Mouse (Mus musculus) heart, embryonic 10.5 days (tissue): ENCODE results near the gene Gast. TPM values are rescaled to one million over a fixed set of nuclear protein-coding genes. Genes with fewer than 3 reads are reported as not detected.

ENCODE experiments used
- DNase-seq: peaks from one replicate; pipeline ENCODE4 v3.0.0-alpha.2; 2017; ENCODE audit warnings: low spot score
- H3K27ac ChIP-seq: fragments of 300-500 bp; sonication (generic); 2 replicates; pipeline ENCODE4 v1.5.1; 2016; ENCODE audit warnings: mild to moderate bottlenecking
- H3K27me3 ChIP-seq: fragments of 300-500 bp; sonication (generic); 2 replicates; pipeline ENCODE4 v1.6.1; 2016; ENCODE audit warnings: mild to moderate bottlenecking; ENCODE audit not compliant: poor library complexity, insufficient read depth, severe bottlenecking
- H3K36me3 ChIP-seq: fragments of 300-500 bp; sonication (generic); 2 replicates; pipeline ENCODE4 v1.6.1; 2016; ENCODE audit warnings: mild to moderate bottlenecking, moderate library complexity
- H3K4me1 ChIP-seq: fragments of 300-500 bp; sonication (generic); 2 replicates; pipeline ENCODE4 v1.6.1; 2016; ENCODE audit warnings: mild to moderate bottlenecking
- H3K4me3 ChIP-seq: fragments of 300-500 bp; sonication (generic); 2 replicates; pipeline ENCODE4 v1.5.1; 2016; ENCODE audit warnings: mild to moderate bottlenecking, moderate library complexity
- H3K9me3 ChIP-seq: fragments of 300-500 bp; sonication (generic); 2 replicates; pipeline ENCODE4 v1.6.1; 2016; ENCODE audit warnings: mild to moderate bottlenecking, moderate library complexity
- WGBS: fragments of 180-500 bp; shearing (Covaris S2); methylation state at CpG from one replicate; pipeline ENCODE4 v1.1.7; 2016; 5-methylcytosine and 5-hydroxymethylcytosine counted together
- polyA plus RNA-seq: library from polyadenylated mRNA; unstranded; fragments of >200 nt; fragmentation: Nextera tagmentation; extraction: Ambion mirVana; gene quantifications from 2 replicates; pipeline ENCODE4 v1.2.1, GENCODE M21; 2016

Gene Gast
- polyA plus RNA-seq, 1 experiment from 2014 or later: not detected

DNA sequence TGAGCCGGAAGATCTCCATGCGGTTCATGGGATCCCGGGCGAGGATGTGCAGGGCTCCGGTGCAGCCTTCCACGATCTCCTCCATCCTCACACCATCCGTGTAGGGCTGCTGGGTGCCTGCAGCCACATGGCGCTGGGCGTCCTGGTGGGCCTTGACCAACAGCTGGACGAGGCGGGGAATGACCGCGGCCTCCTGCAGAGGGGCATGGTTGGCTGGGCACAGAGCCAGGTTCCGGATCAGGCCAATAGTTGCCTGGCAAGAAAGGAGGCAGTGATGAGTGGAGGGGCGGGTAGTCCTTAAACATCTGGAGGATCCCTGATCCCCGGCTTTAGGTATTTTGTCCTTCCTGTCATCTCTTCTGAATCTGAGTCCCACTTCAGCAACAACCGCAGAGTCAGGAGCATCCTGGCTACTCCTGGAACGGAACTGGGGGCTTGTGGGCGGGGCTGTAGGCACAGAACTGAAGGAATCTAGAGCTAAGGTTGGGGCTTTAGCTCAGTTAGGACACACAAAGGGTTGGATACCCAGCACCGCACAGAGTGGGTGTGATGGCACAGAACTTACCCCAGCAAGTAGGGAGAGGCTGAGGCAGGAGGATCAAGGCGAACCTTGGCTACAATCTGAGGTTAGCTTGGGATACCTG is 42.7 kb downstream of the Gast start:
- 89% methylated on average over 21 of the region's 21 CpGs for WGBS
- H3K9me3 ChIP-seq: no peaks in the 10 kb centered on the region

GRCm38 (mm10) chr11:100377989-100378388 is 43.8 kb downstream of the Gast start:
- no peaks in the 10 kb centered on the region for H3K9me3 ChIP-seq
- H3K4me1 ChIP-seq: peaks cover 9% of the 10 kb centered on the region; the same call in 1 of the 2 replicates
- H3K36me3 ChIP-seq: peaks cover 94% of the 10 kb centered on the region
- no peak for DNase-seq
- H3K27ac ChIP-seq: no peak overlapping the region
- no peaks in the 10 kb centered on the region for H3K27me3 ChIP-seq
- WGBS: 93% methylated on average over 14 of the region's 14 CpGs
- H3K4me3 ChIP-seq: no peak overlapping the region

More for the DNA sequence above, 42.7 kb downstream of the Gast start:
- Histone ChIP-seq H3K36me3 (peaks cover 94% of the 10 kb centered on the region), H3K27ac (no peak overlapping the region), H3K4me3 (no peak overlapping the region), H3K27me3 (no peaks in the 10 kb centered on the region), H3K4me1 (peaks cover 9% of the 10 kb centered on the region; the same call in 1 of the 2 replicates)
- no peak for DNase-seq

DNA sequence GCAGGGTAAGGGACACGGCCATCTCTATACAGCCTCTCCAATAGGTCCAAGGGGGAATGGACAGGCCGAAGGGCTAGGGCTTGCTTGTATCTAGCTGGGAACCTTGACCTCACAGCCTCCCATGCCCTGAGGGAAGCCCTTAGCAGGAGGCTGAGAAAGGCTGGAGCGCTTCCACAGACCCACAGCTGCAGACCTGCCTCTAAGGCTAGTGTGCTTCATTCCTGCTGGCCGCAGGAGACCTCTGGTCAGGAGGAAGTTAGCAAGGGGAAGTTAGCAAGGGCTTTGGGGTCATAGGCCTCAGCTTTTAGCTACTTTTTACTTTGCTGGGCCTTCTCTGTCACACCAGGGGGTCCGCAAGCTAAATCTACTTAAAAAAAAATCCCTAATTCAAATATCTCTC is 44.2 kb downstream of the Gast start:
- WGBS: 89% methylated on average over 5 of the region's 5 CpGs
- Histone ChIP-seq H3K4me3 (no peak overlapping the region), H3K27me3 (no peaks in the 10 kb centered on the region), H3K4me1 (peaks cover 9% of the 10 kb centered on the region; the same call in 1 of the 2 replicates), H3K27ac (no peak overlapping the region), H3K9me3 (no peaks in the 10 kb centered on the region), H3K36me3 (peaks cover 94% of the 10 kb centered on the region)
- no peak for DNase-seq

DNA sequence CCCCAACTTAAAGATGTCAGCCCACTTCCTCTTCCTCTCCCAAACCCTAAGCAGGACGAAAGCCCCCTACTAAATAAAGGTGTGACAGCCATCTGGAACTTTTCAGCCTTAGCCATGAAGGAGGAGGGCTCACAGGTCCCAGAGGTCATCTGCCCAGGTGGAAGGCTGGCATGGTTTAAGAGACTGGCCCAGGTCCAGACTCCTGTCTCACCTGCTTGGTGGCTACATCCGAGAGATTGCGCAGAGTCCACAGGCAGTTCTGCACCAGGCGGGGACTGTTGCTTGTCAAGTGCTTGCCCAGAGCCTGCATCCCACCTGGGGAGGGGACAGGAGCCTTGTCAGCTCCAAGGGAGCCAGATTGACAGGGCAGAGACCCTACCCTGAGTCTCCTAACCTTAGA is 45.1 kb downstream of the Gast start:
- no peak overlapping the region for H3K4me3 ChIP-seq

DNA sequence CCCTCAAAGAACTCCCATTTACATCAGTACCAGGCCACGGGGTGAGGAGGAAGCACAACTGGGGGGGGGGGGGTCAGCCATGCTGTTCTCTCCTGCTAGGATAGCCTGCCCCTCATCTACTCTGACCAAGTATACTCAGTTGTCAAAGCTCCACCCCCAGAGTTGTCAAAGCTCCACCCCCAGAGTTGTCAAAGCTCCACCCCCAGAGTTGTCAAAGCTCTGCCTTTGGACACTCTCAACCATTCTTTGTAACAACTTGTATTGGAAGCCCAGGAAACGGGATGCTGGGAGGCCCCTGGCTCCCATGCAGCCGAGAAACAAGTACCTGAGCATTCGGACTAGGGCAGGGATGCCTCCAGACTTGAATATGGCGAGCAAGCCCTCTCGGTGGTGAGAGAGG is 48.5 kb downstream of the Gast start:
- H3K9me3 ChIP-seq: no peaks in the 10 kb centered on the region
- H3K27ac ChIP-seq: no peak overlapping the region
- no peak for DNase-seq
- H3K36me3 ChIP-seq: peaks cover 88% of the 10 kb centered on the region
- H3K27me3 ChIP-seq: no peaks in the 10 kb centered on the region
- peaks cover 23% of the 10 kb centered on the region for H3K4me1 ChIP-seq
- H3K4me3 ChIP-seq: no peak overlapping the region
- 76% methylated on average over 6 of the region's 6 CpGs for WGBS

More for the DNA sequence above, 45.1 kb downstream of the Gast start:
- 86% methylated on average over 4 of the region's 4 CpGs for WGBS
- Histone ChIP-seq H3K27ac (no peak overlapping the region), H3K36me3 (peaks cover 95% of the 10 kb centered on the region), H3K27me3 (no peaks in the 10 kb centered on the region), H3K9me3 (no peaks in the 10 kb centered on the region), H3K4me1 (peaks cover 7% of the 10 kb centered on the region; the same call in 1 of the 2 replicates)
- no peak for DNase-seq

DNA sequence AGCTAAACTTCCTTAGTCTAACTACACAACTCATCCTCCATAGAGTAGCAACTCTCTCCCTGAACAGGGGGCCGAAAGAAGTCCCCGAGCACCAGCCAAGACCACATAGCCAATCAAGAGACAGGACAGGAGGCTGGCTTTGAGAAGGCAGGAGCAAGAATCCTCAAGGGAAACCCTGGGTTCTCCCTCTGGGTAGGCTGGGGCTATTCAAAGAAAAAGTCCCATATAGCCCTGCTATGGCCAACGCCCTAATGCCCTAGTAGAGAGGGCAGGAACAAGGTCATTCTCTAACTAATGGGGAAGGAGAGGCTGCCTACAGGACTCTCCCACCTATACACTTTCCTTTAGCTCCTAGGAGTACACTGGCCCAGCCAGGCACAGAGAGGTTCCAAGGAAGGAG is 50.8 kb downstream of the Gast start:
- peak overlapping the region; percentile 13; the same call in 1 of the 2 replicates for H3K27ac ChIP-seq
- peaks cover 46% of the 10 kb centered on the region for H3K4me1 ChIP-seq
- H3K4me3 ChIP-seq: no peak overlapping the region
- H3K36me3 ChIP-seq: peaks cover 66% of the 10 kb centered on the region
- whole genome bisulfite sequencing: 85% methylated on average over 3 of the region's 3 CpGs
- DNase-seq: no peak
- H3K27me3 ChIP-seq: no peaks in the 10 kb centered on the region
- no peaks in the 10 kb centered on the region for H3K9me3 ChIP-seq

GRCm38 (mm10) chr11:100386586-100386985 is 52.4 kb downstream of the Gast start:
- H3K36me3 ChIP-seq: peaks cover 52% of the 10 kb centered on the region
- H3K27me3 ChIP-seq: no peaks in the 10 kb centered on the region
- 51% methylated on average over 5 of the region's 5 CpGs for WGBS
- no peak overlapping the region for H3K4me3 ChIP-seq
- no peaks in the 10 kb centered on the region for H3K9me3 ChIP-seq
- peaks cover 61% of the 10 kb centered on the region for H3K4me1 ChIP-seq
- DNase-seq: no peak
- peak overlapping the region; percentile 85 for H3K27ac ChIP-seq

Other genes with a start within 250 kb of the Gast start
- gene Krt32, start 246.2 kb upstream of the Gast start, polyA plus RNA-seq: not detected in 2 replicates
- not detected in 2 replicates for gene Krt35, start 238.2 kb upstream of the Gast start, polyA plus RNA-seq
- 0.08 TPM in 1 of 2 replicates, not detected in the other for gene Krt36, start 228.8 kb upstream of the Gast start, polyA plus RNA-seq
- 0.10 TPM in 1 of 2 replicates, not detected in the other for gene Krt13, start 212.8 kb upstream of the Gast start, polyA plus RNA-seq
- gene Krt15, start 198.5 kb upstream of the Gast start, polyA plus RNA-seq: 0.11 and 1.5 TPM in 2 replicates
- 76.3 and 86.1 TPM in 2 replicates for gene Krt19, start 185.7 kb upstream of the Gast start, polyA plus RNA-seq
- not detected in 2 replicates for gene Krt9, start 141.2 kb upstream of the Gast start, polyA plus RNA-seq
- 0.70 and 1.5 TPM in 2 replicates for gene Krt14, start 126.9 kb upstream of the Gast start, polyA plus RNA-seq
- not detected in 2 replicates for gene Krt16, start 85.5 kb upstream of the Gast start, polyA plus RNA-seq
- 0.17 and 0.19 TPM in 2 replicates for gene Krt17, start 73.4 kb upstream of the Gast start, polyA plus RNA-seq
- not detected in 2 replicates for gene Krt42, start 64.5 kb upstream of the Gast start, polyA plus RNA-seq
- gene Eif1, start 14.5 kb upstream of the Gast start, polyA plus RNA-seq: 1,444 and 1,503 TPM in 2 replicates
- 5.1 and 8.4 TPM in 2 replicates for gene Hap1, start 21.7 kb downstream of the Gast start, polyA plus RNA-seq
- gene Jup, start 63.4 kb downstream of the Gast start, polyA plus RNA-seq: 91.3 and 112 TPM in 2 replicates
- gene P3h4, start 80.4 kb downstream of the Gast start, polyA plus RNA-seq: 71.1 and 81.8 TPM in 2 replicates
- 107 and 123 TPM in 2 replicates for gene Fkbp10, start 81.3 kb downstream of the Gast start, polyA plus RNA-seq
- gene Nt5c3b, start 107.4 kb downstream of the Gast start, polyA plus RNA-seq: 124 and 128 TPM in 2 replicates
- 0.71 and 0.90 TPM in 2 replicates for gene Klhl10, start 107.5 kb downstream of the Gast start, polyA plus RNA-seq
- 6.7 and 9.7 TPM in 2 replicates for gene Klhl11, start 138.3 kb downstream of the Gast start, polyA plus RNA-seq
- 127 and 139 TPM in 2 replicates for gene Acly, start 193.6 kb downstream of the Gast start, polyA plus RNA-seq
- 0.59 and 0.75 TPM in 2 replicates for gene Ttc25, start 211.2 kb downstream of the Gast start, polyA plus RNA-seq
- 16.3 and 20.0 TPM in 2 replicates for gene Cnp, start 240.5 kb downstream of the Gast start, polyA plus RNA-seq